Mouse (Mus musculus) spleen, embryonic (tissue): ENCODE measurements around the gene Fcgbp.
"Not testable (repeated sequence)": the region's sequence is repeated elsewhere in the genome, so short reads cannot be mapped to it uniquely, and the experiment has no call there.

Source experiments
- CTCF ChIA-PET: fragments of 350-600 bp; sonication (Branson Sonifier 250); formaldehyde crosslinking; loops from one replicate; lab custom pipeline; 2022; lab: Charles Lee

Gene Fcgbp

DNA sequence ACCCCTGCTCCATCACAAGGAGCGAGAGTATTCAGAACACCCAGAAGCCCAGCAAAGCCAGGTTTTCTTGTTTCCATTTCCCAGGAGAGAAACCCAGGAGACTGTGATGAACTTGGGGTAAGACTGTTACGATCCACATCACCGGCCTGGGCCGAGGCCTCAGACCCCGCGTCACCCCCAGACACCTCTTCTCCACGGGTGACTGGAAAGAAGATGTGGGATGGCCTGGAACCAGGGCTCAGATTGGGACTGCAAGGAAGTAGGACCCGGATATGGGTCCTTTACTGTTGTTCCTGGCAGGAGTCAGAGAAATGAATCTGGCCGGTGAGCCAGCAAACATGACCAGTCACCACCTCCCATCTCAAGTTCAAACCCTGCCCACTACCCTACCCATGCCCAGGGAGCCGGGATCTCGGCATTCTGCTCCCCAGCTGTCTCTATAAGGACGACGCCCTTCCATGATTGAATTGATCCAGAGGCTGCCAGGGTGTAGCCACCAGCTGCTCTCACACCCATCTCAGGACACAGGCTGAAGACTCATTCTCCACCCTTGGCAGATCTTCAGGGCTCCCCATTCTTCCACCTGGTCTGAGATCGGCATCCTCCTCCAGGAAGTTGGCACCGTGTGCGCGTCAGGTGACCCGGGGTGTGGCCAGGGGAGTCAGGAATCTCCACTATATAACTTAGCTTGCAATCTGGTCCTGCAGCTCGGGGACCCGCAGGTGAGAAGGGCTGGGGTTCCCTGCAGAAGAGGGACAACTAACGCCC lies at the start of gene Fcgbp:
TSS of gene Fcgbp (plus strand) at position 706 of the 768 bp plus-strand sequence.
- CTCF ChIA-PET, result no interaction called here

DNA sequence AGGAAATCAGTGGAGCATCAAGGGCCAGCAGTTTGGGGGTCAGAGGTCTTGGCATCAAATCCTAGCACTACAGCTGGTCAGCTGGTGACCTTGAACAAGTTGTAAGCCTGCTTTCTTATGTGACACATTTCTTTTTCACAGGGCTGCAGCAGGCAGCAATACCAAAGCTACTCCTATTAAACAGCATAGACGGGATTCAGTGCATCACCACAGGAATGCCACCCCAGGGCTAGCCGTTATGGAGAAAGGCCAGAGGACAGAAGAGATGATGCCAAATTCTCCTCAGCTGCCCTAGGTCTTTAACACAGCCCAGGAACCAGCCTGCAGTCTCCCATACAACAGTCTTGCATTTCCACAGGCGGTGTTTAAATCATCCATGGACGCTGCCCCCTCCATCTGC lies 26.5 kb upstream of the Fcgbp start:
- CTCF ChIA-PET, result no interaction called here

DNA sequence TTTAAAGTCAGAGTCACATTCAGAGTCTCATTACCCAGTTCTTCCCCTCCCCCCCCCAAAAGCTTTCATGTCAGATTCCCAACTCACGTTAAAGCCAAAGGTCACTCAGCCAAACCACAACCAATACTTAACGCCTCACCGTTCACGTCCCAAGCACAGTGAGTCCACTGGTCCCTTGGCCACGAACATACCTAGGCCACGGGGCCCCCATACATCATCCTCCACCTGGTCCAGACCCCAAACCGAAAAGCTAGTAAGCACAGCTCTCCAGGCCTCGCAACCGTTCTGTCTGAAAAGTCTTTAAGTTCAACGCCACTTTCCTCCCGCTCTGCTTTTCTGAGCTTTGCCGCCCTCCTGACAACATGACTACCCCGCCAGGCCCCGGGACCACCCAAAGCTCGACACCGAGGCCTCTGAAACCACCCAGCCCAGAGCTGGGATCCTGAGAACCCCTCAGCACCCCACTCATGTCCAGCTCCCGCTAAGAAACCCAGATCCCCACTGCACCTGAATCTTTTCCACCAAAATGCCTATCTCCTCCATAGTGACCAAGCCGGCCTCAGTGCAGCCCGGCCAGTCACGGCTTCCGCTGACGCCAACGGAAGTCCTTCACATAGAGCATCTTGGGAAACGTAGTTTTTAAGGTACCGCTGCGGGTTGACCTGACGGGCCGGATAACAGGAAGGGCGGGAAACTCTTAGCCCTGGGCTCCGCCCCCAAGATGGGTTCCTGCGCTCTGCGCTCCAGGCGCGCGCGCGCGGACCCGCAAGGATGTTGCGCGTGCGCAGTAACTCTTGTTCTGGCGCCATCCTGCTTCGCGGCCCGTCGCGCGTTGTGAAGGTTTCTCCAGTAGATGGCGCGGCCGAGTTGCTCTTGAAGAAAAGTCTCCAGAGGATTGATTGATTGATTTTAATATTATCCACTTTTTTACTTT lies 21.3 kb upstream of the Fcgbp start, which contains the start of gene Psmc4:
TSS of gene Psmc4 (minus strand) at position 626 of the 934 bp plus-strand sequence.
- CTCF ChIA-PET, result interaction anchor here (0.5 to 1.3 kb wide), 2 partner anchors 117 to 388 kb away, joined by 3 to 10 read pairs; no protein-coding TSS in a partner anchor

DNA sequence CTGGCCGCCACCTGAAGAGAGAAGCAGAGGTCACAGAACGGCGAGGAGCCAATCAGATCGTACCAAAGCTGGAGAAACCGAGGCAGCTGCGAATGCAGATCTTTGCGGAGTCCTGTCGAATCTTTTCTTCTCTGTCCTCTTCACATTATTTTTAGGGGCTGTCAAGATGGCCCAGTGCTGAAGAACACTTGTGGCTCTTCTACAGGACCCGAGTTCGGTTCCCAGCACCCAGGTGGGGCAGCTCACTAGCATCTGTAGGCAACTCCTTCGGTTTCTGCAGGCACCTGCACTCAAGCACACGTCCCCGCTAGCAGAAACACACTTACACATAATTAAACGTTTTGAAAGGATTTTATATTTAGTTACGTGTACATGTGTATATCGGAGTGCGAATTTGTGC lies 20.5 kb upstream of the Fcgbp start:
- CTCF ChIA-PET, result interaction anchor here (0.5 to 1.3 kb wide), 2 partner anchors 14 to 116 kb away, joined by 5 to 10 read pairs; no protein-coding TSS in a partner anchor

DNA sequence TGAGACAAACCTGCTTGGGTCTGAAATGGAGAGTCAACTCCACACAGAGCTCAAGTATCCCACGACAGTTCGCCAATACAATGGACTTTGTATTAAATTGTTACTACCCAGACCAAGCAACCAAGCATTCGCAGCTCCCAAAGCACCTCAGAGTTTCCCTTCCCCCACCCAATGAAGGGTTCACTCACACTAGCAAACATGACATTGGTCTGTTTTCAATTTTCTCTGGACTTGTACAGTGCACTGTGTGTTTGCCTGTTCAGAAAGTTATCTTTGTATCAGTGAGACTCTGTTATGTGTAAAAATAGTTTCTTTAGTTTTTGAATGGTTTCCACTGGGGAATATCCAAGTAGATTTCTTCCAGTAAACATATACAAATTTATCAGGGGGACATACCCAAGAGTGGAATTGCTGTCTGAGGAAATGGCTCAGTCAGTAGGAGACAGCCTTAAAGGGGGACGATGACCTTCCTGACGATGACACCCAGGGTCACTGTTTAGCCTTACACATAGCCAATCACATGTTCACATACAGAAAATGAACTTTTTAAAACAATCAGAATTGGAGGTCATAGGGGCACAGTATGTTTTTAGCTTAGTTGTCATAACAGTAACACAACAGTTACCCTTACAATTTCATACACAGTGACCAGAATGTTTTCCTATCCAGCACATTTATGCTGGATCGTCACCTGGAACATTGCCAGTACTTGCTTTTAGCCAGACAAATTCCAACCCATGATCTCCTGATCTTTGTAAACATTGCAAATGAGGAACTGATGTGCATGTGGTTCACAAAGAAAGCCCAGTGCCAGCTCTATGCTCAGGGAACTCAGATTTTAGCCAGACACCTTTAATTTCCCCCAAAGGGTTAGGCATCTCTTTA lies 17.7 kb upstream of the Fcgbp start:
- CTCF ChIA-PET, result no interaction called here

DNA sequence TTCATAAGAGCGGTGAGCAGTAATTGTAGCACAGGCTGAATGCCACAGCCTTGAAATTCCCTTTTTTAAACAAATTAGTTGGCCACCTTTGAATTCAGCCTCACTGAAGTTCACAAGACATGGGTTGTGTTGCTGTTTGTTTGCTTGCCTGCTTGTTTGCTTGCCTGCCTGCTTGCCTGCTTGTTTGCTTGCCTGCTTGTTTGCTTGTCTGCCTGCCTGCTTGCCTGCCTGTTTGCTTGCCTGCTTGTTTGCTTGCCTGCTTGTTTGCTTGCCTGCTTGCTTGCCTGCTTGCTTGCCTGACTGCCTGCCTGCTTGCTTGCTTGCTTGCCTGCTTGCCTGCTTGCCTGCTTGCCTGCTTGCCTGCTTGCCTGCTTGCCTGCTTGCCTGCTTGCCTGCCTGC lies 11.1 kb upstream of the Fcgbp start:
- CTCF ChIA-PET, result no interaction called here

DNA sequence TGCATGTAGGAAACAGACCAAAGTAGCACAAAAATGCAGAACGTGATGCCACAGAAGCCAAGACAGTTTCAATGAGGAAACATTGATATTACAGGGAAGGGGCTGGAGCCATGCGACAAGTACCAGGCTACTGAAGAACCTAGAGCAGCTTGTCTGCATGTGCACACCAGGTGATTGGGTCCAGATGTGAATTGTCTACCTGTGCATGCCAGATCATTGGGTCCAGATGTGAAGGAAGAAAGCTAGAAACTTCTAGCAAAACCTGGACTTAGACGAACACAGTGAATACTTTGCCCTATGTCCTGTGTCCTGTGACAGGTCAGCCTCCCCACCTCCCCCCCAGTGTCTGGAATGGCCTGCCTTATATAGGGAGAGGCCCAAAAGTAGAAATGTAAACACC lies 2.4 kb upstream of the Fcgbp start:
- CTCF ChIA-PET, result no interaction called here

DNA sequence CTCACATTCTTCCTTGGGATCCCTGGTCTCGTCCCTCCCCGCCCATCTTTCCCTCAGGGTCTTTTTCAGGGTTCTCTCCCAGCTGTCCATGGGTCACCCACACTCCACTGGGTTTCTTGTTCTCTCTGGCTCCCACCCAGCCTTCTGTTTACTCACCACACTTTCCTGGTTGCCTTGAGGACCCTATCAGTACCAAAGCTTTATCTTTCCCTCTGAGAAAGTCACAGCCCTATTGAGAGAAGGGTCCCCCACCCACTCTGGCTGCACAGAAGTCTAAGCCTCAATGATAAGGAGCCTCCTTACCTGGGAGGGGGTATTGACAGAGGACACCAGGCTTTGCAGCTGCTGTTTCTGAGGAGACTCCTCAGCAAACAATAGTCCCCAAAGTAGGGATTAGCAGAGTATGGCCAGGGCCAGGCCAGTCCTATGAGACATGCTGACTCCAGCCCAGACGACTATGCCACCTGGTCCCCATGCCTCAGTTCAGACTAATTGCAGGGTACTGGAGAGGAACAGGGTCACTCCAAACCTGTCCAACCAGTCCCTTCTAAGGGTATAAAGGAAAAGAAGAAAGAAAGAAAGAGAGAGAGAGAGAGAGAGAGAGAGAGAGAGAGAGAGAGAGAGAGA lies 1.4 kb upstream of the Fcgbp start:
- CTCF ChIA-PET, result no interaction called here

DNA sequence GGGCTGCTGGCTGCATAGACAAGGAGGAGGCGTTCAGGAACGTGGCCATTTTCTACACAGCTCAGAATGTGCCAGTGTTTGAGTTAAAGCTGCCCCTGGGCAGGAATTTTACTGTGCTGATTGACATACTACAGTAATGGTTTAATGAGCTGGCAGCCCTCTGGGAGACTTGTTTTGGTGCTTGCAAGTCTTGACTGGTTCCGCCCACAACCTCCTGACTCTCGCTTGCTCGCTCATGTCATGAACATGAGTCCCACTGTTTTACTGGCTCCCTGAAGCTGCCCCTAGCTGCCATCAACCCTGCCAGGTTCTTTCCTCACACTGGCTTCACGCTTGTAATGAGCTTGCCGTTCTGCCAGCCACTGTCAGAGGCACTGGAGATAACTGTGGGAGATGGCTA lies 13.2 kb downstream of the Fcgbp start:
- CTCF ChIA-PET, result no interaction called here

DNA sequence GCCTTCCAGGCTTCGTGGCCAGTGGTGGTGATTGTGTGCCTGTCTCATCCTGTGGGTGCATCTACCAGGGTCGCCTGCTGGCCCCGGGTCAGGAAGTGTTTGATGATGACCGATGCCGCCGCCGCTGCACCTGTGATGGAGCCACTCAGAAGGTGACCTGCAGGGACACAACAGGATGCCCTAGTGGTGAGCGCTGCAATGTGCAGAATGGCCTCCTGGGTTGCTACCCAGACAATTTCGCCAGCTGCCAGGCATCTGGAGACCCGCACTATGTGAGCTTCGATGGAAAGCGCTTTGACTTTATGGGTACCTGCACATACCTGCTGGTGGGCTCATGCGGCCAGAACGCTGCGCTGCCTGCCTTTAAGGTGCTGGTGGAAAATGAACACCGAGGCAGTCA lies 15.2 kb downstream of the Fcgbp start:
- CTCF ChIA-PET, result no interaction called here

DNA sequence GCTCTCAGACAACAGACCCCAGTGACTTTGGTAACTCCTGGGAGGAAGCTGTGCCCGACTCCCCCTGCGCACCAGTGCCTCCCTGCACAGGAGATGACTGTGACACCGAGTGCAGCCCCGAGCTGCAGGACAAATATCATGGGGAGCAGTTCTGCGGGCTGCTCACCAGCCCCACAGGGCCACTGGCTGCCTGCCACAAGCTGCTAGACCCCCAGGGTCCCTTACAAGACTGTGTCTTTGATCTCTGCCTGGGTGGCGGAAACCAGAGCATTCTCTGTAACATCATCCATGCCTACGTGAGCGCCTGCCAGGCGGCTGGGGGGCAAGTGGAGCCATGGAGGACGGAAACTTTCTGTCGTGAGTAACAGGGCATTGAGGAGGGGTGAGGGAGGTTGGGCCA lies 22.5 kb downstream of the Fcgbp start:
- CTCF ChIA-PET, result interaction anchor here (0.7 kb wide), 1 partner anchor 1268 kb away, joined by 3 read pairs; no protein-coding TSS in a partner anchor

DNA sequence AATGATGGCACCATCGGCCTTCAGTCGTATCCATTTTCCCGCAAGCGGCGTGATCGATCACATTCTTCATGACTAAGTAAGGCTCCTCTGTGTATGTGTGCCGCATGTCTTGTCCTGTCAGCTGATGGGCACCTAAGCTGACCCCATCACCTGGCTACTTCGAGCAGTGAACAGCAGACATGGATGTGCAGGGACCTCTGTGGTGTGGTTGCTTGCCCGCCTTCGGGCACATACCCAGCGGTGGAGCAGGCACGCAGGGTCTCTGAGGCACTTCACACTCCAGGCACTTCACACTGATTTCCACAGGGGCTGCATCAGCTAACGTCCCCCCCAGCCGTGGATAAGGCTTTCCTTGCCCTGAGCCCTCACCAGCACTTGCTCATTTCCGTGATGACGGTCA lies 28.1 kb downstream of the Fcgbp start:
- CTCF ChIA-PET, result no interaction called here

DNA sequence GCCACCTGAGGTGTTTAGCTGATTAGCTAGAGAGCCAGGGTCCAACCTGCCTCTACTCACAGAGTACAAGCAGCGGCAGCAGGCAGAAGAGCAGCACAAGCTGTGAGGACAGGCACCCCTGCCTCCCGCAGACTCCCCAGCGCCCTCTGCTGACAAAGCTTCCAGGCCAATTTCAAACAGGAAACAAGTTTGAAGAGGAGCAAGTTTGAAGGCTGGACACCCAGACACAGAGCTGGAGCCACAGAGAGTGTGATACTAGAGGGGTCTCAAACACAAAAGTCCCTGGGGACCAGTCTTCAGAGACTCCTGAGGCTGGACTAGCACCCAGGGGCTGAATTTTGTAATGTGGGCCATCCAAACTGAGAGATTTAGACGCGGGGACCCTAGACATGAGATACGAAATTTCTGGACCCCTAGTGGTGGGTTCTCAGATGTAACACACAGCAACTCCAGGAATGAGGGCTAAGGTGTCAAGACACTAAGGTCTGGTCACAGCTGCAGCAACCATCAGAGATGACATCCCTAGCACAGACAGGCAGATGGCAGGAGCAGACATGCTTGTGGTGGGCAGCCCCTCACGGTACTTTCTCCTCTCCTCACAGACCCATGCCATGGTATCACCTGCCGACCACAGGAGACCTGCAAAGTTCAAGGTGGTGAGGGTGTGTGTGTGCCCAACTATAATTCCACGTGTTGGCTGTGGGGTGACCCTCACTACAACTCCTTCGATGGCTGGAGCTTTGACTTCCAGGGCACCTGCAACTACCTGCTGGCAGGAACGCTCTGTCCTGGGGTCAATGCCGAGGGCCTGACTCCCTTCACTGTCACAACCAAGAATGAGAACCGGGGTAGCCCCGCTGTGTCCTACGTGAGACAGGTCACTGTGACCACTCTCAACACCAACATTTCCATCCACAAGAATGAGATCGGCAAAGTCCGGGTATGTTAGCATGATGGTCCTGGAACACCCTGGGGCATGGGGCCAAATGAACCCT lies 29.9 kb downstream of the Fcgbp start:
- CTCF ChIA-PET, result no interaction called here

DNA sequence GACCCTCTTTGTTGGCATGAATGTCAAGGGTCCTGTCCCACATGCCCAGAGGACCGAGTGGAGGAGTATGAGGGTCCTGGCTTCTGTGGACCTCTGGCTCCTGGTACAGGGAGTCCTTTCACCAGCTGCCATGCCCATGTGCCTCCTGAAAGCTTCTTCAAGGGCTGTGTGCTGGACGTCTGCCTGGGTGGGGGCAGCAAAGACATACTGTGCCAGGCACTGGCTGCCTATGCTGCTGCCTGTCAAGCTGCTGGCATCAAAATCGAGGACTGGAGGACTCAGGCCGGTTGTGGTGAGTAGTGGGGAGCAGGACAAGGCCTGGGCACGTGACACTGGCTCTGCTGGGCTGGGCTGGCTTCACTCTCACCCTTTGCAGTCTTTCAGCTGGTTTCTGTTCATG lies 31.9 kb downstream of the Fcgbp start:
- CTCF ChIA-PET, result not testable (repeated sequence)

DNA sequence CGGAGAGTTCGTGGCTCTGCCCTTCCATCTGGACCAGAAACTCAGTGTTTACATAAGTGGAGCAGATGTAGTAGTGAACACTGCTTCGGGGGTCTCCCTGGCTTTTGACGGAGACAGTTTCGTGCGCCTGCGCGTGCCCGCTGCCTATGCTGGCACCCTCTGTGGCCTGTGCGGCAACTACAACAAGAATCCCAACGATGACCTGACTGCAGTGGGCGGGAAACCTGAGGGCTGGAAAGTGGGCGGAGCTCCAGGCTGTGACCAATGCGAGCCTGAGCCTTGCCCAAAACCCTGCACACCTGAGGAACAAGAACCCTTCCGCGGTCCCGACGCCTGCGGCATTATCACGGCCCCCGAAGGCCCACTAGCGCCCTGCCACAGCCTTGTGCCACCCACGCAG lies 33.6 kb downstream of the Fcgbp start:
- CTCF ChIA-PET, result no interaction called here

DNA sequence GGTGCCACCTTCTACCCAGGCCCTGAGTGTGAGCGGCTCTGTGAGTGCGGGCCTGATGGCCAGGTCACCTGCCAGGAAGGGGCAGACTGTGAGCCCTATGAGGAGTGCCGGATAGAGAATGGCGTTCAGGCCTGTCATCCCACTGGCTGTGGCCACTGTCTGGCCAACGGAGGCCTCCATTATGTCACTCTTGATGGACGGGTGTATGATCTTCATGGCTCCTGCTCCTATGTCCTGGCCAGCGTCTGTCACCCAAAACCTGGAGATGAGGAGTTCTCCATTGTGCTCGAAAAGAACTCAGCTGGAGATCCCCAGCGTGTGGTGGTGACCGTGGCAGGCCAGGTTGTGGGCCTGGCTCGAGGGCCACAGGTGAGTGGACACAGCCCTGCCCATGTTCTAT lies 35.2 kb downstream of the Fcgbp start:
- CTCF ChIA-PET, result no interaction called here

DNA sequence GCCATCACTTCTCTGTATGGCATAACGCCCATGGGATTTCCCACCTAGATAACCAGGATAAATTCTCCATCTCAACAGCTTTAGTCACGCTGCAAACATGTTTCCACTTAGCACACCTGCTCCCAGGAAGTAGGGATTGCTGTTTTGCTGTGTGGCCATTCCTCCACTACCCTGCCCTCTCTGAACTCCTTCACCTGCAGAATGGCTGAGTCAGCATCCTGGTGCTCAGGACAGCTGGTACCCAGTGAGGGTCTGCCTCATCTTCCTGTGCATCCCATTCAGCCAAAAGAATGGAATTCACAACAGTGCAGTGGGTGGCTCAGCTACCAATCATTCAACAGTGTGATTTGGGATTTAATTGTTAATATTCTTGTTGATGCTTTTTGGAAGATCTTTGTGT lies 43.6 kb downstream of the Fcgbp start:
- CTCF ChIA-PET, result no interaction called here

DNA sequence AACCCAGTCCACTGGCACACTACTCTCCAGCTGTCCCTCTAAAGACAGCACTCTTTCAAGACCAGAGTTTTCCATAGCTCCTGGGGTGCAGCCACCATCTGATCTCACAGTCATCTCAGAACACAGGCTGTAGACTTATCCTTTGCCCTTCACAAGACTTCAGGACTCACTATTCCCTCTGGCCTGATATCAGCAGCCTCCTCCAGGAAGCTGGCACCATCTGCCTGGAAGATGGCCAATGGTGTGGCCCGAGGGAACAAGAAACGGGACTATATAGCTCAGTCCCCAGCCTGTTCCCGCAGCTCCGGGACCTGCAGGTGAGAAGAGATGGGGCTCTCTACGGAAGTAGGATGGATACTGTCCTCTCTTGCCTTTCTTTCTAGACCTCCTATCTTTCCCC lies 58.1 kb downstream of the Fcgbp start, which contains the start of gene 9530053A07Rik:
TSS of gene 9530053A07Rik (plus strand) at position 301 of the 400 bp plus-strand sequence.
- CTCF ChIA-PET, result no interaction called here

DNA sequence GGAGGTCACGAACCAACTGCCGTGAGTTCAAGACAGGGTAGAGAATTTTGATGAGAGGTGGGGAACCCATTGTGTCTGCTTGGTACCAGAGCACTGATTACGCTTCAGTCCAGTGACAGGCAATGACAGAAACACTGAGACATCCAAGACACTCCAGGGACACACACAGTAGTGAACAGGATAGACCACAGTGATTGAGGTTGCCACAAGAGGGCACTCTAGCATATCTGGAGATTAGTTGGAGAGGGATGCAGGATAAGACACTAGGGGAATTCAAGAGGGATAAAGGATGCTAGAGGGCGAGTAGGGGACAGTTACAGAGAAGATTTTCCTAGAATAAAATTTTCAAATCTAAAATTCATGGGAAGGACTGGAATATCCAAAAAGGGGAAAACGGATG lies 66.6 kb downstream of the Fcgbp start:
- CTCF ChIA-PET, result interaction anchor here (0.6 kb wide), 1 partner anchor 257 kb away, joined by 3 read pairs; no protein-coding TSS in a partner anchor
